Mouse (Mus musculus): ENCODE measurements around the gene Rpl10.

Gene Rpl10

GRCm38 (mm10) chrX:74270062-74270901 is at the start of gene Rpl10:
Gene Rpl10 (plus strand): TSS chrX:74270812.
- DNase-seq: peak; percentile 95

GRCm38 (mm10) chrX:74230038-74230437 is 40.6 kb upstream of the Rpl10 start:
- DNase-seq: no peak

DNA sequence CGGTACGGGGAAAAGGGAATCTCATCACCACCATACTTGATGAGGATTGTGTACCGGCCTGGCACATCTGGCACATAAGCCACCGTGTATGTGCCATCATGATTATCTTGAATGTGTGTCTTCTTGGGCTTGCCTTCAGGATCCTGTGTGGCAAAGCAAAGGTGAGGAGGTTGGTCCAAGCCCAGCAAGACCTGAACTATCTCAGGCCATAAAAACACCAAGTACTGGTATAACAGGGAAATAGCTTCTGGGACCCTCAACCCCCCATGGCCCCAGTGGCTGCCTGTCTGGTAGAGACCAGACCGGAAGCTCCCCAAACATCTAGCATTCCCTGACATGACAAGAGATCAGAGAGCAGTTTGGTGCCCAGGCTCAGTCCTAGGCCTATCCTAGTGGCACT is 37.4 kb upstream of the Rpl10 start:
- DNase-seq: no peak

DNA sequence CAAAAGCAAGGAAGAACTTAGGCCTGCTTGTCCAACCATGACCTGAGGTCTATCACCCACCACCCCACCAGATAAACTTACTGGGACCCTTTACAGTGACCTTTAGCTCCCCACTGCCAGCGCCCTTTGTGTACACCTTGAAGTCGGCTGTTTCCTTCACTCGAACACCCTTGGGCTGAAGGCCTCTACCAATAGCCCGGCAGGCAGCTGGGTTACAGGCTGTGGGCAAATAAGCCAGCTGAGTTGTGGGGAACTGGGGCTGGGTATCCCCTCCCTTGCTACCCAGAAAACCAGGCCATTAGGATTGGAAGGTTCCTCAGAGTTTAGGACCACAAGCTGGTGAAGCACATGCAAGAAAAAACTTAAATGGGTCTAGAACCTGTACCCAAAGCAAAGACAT is 30.3 kb upstream of the Rpl10 start:
- DNase-seq: no peak

- DNase-seq: peak; percentile 59
These were observed 27.2 kb upstream of the Rpl10 start for GRCm38 (mm10) chrX:74243396-74243795.

DNA sequence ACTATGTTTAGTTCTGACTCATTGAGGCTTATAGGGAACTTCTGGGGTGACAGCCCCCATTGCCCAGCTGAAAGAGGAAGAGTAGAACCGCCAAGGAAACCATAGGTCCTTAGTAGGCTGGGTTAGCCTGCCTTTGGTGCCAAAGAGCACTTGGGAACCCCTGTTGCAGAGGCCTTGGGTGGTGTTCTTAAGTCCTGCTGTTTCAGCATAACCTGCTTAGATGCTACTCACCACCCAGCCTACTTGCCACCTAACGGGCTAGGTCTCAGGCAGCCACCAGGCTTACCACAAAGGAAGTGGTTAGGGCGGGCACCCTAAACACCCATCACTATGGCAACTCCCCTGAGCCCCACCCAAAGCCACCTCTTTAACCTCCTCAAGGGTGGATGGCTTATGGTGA is 26.8 kb upstream of the Rpl10 start:
- DNase-seq: peak; percentile 46

DNA sequence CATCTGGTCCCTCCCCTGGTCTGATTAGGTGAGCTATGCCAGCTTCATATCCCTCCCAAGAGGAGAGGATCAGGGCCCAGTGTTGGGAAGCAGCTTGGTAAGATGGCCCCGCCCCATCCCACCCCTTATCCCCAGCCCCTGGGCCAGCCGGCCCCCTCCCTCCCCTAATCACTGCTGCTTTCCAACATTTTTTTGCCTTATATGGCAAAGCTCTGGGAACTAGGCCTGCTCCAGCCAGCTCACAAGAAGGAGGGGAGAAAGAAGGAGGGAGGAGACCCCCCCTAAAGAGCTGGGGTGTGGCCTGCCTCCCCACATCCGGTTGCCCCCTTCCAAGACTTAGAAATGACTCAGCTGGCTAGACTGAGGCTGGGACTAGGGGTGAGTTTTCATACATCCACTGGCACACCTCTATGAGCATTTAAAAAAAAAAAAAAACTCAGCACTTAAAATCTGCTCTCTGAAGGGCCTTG is 26.0 kb upstream of the Rpl10 start:
- DNase-seq: peak; percentile 86

GRCm38 (mm10) chrX:74245107-74245506 is 25.5 kb upstream of the Rpl10 start:
- no peak for DNase-seq

DNA sequence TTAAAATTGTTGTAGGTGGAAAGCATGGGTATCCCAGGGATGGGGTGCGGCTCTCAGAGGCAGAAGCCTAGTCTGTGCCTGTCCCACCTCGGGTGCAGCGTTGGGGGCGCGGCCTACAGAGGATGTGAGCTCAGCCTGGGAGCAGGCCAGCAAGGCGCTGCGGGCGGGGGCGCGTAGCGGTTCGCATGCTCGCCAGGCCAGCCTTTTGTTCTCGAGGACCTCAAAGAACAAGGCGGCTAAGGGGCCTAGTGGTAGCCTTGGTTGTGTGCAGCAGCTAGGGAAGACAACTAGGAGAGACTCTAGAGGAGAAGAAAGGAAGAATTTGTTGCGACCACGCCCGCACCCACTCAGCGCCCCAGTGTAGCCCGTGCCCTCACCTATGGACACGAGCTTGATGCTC is 24.9 kb upstream of the Rpl10 start:
- peak; percentile 92 for DNase-seq

GRCm38 (mm10) chrX:74246213-74246681 is 24.4 kb upstream of the Rpl10 start:
- peak; percentile 93 for DNase-seq

DNA sequence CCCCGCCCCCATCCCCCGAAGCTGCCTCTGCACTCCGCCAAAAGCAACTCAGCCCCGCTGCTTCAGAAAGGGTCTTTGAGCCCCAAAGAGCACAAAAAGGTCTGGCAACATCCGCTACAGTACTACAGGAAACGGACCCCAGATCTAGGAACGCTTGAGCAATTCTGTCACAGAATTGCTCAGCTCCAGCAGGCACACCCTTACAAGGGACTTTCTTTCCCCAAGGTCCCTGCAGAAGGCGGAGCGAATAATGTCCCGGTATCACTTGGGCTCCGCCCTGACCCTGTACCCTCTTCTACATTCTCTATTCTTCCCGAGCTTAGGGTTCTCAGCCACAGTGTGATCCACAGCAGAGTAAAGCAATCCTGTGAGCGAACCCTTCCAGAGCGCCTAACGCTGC is 23.9 kb upstream of the Rpl10 start:
- DNase-seq: peak; percentile 62

GRCm38 (mm10) chrX:74248651-74249050 is 22.0 kb upstream of the Rpl10 start:
- DNase-seq: peak; percentile 79

GRCm38 (mm10) chrX:74249615-74250014 is 21.0 kb upstream of the Rpl10 start, which contains the start of gene Flna:
Gene Flna (minus strand): TSS chrX:74249820.
- peak; percentile 78 for DNase-seq

GRCm38 (mm10) chrX:74254153-74254887 is 16.3 kb upstream of the Rpl10 start, which contains the start of gene Emd:
Gene Emd (plus strand): TSS chrX:74254687.
- DNase-seq: peak; percentile 95

- no peak for DNase-seq
These were observed 15.6 kb upstream of the Rpl10 start for GRCm38 (mm10) chrX:74254888-74255565.

GRCm38 (mm10) chrX:74257746-74258145 is 12.9 kb upstream of the Rpl10 start:
- no peak for DNase-seq

GRCm38 (mm10) chrX:74269736-74270061 is 913 bp upstream of the Rpl10 start:
- no peak for DNase-seq

DNA sequence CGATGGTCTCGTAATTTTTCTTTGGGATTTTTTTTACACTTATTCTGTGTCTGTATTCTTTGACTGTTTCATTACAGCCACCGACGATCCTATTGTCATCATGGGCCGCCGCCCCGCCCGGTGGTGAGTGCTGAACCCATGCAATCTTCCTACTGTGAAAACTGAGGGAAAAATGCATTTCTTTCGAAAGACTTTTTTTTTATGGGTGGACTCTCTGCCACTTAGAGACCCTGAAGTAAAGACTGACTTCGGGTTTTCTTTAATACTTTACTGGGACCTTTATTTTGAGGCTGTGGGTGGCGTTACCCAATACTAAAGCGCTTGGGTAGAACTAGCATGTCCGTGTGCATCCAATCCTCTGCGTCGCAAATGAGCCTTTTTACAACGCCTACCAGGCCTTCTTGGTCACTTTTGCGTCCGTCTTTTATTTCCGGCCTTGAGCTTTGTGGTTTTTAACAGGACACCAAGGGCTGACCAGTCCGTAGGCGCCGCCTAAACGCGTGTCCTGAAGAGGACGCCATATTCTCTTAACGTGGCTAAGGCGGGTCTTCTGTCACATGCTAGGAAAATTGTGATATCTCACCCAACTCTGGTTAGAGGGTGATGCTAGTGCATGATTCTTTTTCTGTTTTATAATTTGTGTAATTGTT is 415 bp downstream of the Rpl10 start:
- peak; percentile 59 for DNase-seq

- DNase-seq: no peak
These were observed 3.1 kb downstream of the Rpl10 start for GRCm38 (mm10) chrX:74273422-74274322.

GRCm38 (mm10) chrX:74277916-74278315 is 7.3 kb downstream of the Rpl10 start:
- no peak for DNase-seq

- no peak for DNase-seq
These were observed 10.6 kb downstream of the Rpl10 start for GRCm38 (mm10) chrX:74281041-74281731.
